Mouse (Mus musculus): ENCODE measurements around the gene Upk3bl.

Upk3bl gene

DNA sequence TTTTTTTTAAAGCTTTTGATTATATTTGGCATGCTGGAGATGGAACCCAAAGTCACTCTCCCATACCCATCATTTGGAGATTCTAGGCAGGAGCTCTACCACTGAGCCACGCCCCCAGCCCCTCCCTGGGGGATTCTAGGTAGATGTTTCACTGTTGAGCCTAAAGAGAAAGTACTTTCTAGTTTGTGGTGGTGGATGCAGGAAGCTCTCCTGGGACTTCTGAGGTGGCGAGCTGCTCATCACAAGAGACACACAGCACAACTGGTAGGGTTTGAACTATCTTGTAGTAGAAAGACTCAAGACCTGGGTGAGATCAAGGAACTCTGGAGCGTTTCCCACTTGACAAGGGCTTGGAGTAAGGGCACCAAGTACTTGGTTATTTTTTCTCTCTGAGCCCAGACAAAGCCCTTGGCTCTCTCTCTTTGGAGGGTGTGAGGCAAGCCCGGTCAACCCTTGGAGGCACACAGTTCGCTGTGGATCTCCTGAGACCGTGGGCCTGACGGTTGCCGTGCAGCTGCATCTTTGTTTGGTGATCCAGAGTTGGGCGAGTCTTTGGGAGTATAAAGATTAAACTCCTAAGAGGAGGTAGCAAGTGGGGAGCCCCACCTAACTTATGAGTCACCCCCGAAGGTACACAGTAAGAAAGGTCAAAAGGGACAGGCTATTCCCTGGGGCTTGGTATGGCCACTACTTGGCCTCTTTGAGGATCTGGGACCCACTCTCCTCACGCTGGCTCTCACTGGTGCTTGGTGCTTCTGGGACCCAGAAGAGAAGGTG lies at the start of gene Upk3bl:
Gene Upk3bl (plus strand): TSS at position 192 of the 777 bp plus-strand sequence.
- DNase-seq, result no peak

- no peak for DNase-seq
These were observed 49.8 kb upstream of the Upk3bl start for GRCm38 (mm10) chr5:136004537-136004936.

GRCm38 (mm10) chr5:136007745-136008144 lies 46.5 kb upstream of the Upk3bl start:
- DNase-seq, result no peak

DNA sequence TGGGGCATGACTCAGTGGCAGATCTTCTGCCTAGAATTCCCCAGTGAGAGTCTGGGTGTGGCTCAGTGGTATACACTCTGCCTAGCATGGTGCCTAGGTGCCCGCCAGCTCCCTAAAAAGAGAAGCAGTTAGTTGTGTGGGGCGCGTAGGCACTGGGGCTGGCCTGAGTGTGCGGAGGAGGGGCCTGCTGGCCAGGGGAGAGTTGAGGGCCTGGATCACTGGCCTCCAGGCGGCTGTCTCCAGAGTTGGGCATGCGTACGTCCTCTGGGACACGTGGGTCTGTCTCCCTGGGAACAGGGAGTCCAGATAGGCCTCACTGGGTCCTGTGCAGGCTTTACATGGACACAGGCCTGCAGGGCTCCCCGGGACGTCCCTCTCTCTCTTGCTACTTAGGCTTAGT lies 39.4 kb upstream of the Upk3bl start:
- DNase-seq, result no peak

DNA sequence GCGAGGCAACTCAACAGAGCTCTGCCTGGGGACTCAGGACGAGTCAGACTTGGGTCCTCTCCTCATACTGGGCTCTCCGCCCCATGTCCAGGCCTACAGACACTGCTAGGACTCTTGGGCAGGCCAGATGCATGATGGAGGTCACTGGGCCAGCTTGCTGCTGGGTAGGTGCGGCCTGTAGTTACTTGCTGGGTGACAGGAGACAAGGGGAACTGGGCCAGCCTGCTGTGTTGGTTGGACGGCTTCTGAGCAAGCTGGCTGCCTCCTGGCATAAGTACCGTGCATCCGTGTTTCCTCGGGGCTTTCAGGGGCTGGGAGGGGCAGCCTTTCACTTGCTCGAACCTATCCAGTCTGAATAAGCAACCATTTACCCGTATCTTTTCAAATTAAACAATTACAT lies 38.7 kb upstream of the Upk3bl start:
- no peak for DNase-seq

DNA sequence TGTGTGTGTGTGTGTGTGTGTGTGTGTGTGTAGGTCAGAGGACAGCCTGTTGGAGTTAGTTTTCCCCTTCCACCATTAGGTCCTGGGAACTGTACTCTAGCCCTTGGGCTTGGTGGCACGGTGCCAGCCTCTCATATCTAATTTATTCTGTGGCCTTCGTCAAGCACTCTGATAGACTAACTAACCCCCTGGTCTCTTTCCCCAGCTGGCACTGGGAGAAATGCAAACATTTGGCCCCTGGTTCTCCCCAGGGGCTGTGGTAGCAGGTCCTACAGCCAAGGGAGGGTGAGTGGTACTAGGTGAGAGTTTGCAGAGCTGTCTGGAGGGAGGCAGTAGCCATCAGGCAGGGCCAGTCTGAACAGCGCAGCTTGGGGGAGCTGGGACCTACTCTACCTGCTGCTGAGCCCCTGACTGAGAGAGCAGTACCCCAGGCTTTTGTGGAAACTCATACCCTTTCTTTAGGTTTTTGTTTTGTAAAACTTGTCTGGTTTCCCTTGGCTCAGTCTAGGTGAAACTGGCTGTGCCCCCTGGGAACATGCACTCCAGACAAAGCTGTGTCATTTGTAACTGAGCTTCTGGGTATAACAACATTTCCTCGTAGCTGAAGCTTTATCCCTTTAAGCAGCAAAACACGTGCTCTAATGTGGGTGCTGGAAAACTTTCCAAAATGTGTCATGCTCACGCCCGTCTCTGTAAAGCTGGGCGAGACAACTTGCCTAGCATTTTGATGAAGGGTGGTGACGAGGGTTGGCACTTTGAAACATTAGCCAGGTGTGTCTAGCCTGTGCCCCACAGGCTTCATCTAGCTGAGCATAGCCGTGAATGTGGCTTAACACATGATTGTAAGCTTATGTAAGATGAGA lies 38.0 kb upstream of the Upk3bl start:
- peak; percentile 49 for DNase-seq

DNA sequence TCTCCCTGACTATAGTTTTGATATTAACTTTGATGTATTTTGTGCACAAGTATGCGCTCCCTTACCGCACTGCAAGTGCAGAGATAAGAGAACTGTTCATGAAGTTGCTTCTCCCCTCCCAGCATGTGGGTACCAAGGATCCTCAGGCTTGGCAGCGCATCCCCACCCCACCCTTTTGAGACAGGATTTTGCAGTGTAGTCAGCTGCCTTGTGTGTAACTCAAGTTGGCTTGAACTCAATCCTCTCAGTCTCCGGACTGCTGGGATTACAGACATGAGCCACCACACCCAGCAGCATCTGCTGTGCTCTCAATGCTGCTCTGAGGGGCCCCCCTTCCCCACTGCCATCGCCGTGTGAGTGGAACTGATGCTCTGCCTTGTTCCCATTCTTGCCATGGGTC lies 37.0 kb upstream of the Upk3bl start:
- DNase-seq, result no peak

DNA sequence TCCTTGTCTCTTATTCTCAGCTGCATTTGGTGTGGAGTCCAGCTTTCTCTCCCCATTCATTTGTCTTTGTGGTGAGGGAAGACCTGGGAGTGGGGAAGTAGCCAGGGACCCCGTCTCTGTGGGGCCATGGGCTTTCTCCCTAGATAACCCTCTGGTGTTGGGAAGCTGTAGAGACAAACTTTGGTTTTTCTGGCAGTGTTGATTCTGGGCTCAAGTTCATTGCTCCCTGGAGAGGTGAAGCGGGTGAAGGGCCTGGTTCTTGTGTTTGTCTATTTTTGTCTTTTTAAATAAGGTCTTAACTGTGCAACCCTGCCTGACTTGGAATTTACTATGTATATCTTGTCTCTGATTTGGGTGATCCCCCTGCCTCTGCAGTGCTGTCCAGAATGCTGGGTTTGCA lies 35.6 kb upstream of the Upk3bl start:
- no peak for DNase-seq

GRCm38 (mm10) chr5:136019907-136020306 lies 34.4 kb upstream of the Upk3bl start:
- DNase-seq, result no peak

DNA sequence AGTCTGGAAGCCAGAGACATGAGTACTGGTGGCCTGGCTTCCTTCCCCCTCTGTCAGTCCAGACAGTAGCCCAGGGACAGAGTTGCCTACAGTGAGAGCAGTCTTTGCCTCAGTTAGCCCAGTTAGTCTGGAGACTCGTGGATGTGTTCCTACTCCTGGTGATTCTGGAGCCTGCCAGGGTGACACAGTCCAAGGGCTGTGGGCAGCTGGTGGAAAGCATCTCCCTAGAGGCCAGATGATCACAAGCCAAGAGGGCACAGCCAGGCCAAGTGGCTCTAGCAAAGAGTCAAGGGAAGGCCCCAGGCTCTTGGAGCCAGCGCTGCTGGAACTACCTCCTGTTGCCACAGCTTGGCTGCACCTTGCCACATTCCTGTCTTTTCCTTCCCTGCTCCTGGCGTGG lies 28.6 kb upstream of the Upk3bl start:
- no peak for DNase-seq

GRCm38 (mm10) chr5:136026859-136027258 lies 27.4 kb upstream of the Upk3bl start:
- DNase-seq, result no peak

- no peak for DNase-seq
These were observed 26.5 kb upstream of the Upk3bl start for GRCm38 (mm10) chr5:136027612-136028311.

DNA sequence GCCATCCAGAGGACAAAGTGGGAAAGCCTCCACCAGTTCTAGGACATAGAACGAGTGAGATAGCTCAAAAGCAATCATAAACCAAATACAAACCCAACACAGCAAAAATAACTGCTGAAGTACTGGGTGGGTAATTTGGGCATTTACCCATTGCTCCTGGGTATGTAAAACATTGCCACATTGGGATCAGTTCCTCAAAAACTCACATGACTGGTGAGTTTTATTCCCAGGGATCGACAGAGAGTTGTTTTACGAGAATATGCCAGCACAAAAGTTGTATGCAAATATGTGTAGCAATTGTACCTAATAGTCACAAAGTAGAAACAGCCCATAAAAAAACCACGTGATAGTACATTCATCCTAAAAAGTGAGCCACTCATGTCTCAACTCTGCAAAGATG lies 19.4 kb upstream of the Upk3bl start:
- DNase-seq, result no peak

GRCm38 (mm10) chr5:136035285-136035684 lies 19.0 kb upstream of the Upk3bl start:
- no peak for DNase-seq

- no peak for DNase-seq
These were observed 17.6 kb upstream of the Upk3bl start for GRCm38 (mm10) chr5:136036667-136037066.

- no peak for DNase-seq
These were observed 15.8 kb upstream of the Upk3bl start, which contains the start of gene Upk3b for GRCm38 (mm10) chr5:136038258-136039214. TSS of gene Upk3b (plus strand) at chr5:136038496.

GRCm38 (mm10) chr5:136040210-136040609 lies 14.1 kb upstream of the Upk3bl start:
- DNase-seq, result no peak

GRCm38 (mm10) chr5:136041260-136041659 lies 13.0 kb upstream of the Upk3bl start:
- no peak for DNase-seq

DNA sequence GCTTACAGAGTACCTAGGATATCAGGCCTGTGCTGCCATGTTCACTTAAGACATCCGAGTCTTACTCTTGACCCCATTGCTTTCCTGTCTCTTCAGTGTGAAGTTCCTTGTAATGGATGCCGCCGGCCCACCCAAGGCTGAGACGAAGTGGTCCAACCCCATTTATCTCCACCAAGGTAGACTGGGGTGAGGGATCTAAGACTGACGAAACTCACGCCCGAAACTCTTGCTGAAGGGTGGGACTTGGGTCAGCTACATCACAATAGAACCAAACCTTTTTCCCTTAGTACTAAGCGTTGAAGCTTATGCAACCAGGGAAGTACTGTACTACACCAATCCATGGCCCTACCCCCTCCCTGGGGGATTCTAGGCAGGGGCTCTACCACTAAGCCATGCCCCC lies 12.6 kb upstream of the Upk3bl start:
- no peak for DNase-seq

- peak; percentile 26 for DNase-seq
These were observed 9.4 kb upstream of the Upk3bl start for GRCm38 (mm10) chr5:136044865-136045264.

- no peak for DNase-seq
These were observed 8.9 kb upstream of the Upk3bl start for GRCm38 (mm10) chr5:136045408-136045807.

DNA sequence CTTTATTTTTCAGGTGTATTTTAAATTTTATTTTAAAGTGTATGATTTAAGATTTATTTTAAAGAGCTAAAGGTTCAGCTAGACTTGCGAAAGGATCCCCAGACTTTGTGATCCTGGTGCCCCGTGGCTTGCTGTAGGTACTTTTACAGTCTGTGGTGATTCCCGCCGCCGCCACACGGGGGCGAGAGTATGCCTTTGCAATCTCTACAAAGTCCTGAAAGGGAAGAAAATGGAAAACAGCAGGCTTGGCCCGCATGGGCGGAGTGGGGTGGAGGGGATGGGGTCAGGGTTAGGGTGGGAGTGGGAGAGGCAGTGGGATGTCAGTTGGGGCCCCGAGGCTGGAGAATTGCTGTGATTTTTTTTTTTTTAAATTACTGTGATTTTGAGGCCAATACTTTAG lies 8.3 kb upstream of the Upk3bl start:
- peak; percentile 92 for DNase-seq

All from right cerebral cortex, postnatal 4 days (tissue).